Mouse (Mus musculus) right cerebral cortex, postnatal 14 days (tissue): Measurements from ENCODE around the gene D630003M21Rik.

Experiments used
- DNase-seq: peaks from one replicate; pipeline ENCODE4 v3.0.0; 2022

The D630003M21Rik gene

DNA sequence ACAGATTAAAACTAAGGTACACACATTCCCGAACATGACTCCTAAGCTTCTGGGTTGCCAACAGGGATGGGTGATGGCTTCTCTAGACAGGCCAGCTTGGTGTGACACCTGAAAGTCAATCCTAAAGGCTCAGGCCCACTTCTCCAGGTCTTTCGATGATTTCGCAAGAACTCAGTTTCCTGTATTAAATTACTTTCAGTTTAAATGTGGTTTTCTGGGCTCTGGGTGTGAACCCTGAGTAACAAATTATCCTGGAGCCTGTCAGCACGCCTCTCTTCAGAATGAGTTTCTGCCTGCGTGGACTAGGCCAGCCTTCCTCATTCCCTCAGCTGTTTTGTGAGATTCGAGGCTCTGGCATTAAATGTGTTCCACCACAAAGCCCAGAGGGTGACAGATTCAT is 66.0 kb downstream of the D630003M21Rik start:
- no peak for DNase-seq

DNA sequence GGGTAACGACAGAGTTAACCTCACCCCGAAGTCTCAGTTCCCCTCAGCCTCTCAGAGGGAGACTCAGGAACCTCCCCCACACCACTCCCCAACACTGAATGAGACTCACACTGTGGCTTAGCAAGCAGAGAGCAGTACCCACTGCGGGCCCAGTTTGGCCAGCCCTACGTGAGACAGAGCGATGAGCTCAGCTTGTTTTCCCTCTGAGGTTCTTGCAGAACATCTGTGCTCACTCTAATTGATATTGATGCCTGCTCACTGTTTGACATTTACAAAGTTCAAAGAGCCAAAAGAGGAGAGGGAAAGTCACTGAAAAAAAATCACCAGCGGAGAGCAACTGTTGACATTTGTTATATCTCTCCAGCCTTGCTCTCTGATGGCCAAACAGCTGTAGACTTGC is 67.3 kb downstream of the D630003M21Rik start:
- no peak for DNase-seq

DNA sequence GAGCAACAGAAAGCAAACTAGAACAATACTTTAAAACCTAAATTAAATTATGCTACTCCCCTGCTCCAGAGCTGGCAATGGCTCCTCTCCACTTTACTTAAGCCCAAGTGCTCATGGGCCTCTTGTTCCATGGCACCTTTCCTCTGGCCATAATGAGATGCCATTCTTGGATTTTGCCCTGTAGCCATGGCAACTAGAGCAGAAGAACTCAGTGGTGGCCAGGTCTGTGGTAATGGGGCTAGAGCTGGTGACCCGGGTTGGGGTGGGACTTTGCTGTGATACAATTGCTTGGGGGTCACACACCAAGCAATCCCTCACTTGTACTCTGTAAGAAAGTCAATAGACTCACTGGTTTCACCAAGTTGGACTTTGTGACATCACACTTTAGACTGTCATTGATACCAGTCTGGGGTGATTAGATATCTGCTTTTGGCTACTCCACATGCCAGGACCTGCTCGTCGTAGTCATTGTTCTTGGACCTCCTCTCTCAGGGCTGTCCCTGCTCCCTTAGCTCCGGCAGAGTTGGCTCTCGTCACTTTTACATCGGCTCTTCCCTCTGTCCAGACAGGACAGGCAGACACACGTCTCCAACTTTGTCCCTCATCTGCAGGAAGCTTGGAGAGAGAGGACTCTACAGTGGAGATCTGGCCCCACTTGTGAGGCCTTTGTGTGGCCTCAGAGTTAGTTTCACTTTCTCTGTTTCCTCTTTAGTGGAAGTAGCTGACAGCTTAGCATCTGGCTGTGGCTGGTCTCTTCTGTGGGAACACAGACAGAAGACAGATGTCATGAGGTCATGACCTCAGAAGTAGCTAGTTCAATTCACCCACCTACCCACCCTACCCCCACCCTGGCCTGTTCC is 69.4 kb downstream of the D630003M21Rik start:
- DNase-seq: no peak

DNA sequence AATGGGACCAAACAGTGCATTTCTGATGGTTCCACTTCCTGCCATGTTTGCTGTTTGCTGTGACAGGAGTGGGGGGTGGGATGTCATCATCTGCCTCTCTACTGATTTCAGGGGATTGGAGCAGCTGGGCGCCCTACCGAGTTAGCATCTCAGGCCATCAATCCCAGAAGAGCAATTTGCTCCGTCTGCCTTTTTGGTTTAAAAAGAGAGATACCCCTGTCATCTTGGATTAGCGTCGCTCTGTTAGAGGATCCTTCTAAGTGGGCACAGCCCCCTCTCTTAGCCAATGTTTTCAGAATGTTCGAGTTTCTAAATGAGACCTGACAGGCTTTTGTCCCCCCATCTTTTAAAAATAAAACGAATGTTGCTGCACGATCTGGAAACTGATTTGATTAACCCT is 71.4 kb downstream of the D630003M21Rik start:
- DNase-seq: no peak

DNA sequence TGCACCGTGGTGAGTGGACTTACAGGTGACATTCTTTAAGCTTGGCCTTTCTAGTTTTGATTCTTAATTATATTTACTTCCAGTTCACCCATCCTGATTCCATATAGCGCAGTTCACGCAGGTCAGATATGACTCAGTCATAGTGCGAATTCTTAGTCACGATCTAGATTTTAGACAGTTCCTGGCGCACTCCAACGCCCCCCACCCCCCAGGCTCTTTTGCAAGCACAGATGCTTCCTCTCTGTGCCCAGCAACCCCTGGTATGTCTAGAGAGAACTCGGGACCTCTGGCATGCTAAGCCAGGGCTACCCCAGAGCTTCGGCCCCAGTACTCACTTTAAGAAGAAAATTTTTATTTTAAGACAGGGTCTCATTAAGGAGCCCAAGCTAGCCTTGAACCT is 72.5 kb downstream of the D630003M21Rik start:
- no peak for DNase-seq

DNA sequence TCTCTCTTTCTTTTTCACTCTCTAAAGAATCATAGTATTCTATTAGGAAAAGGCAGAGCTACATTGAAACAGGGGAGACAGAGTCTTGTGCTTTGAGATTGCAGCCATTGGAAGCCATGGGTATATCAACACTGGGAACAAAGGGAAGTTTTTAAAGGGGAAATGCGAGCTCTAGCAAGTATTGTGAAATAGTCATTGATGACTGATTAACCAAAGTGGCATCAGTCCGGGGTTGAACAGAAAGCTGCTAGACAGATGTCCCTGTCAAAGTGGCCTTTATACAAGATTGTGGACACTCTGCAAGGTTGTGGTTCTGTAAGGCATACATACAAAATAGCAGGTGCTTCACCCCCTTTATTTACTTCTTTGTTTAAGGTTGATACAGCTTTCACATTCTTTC is 73.4 kb downstream of the D630003M21Rik start:
- DNase-seq: no peak

DNA sequence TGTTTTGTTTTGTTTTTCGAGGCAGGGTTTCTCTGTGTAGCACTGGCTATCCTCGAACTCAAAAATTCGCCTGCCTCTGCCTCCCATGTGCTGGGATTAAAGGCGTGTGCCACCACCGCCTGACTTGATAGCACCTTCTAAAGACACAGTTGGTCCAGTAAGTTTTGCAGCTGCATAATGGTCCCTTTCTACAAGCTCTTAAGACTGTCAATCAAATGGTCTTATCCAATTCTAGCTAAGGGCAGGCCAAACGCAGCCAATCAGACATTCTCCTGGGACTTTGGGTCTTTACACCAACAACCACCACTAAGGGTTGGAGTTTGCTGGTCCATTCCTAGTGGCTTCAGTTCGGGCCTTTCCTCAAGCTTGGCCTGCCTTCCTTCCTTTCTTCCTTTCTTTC is 73.9 kb downstream of the D630003M21Rik start:
- no peak for DNase-seq

DNA sequence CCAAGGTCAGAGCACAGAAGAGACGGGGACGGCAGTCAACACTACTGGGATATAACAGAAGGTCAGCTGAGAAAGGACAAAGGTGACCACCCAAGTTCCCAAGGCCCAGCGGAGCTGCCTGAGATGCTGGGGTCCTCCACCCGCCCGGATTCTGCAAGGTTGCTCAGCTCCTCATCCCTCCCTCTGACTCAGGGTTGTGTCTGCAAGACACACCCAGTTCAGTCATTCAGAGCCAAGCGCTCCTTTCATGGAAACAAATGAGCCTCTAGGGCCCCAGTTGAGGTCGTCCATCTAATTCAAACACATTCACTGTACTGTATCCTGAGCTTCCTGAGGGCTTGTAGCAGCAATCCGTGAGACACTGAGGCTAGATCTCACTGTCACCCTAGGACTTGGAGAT is 74.4 kb downstream of the D630003M21Rik start:
- DNase-seq: no peak

DNA sequence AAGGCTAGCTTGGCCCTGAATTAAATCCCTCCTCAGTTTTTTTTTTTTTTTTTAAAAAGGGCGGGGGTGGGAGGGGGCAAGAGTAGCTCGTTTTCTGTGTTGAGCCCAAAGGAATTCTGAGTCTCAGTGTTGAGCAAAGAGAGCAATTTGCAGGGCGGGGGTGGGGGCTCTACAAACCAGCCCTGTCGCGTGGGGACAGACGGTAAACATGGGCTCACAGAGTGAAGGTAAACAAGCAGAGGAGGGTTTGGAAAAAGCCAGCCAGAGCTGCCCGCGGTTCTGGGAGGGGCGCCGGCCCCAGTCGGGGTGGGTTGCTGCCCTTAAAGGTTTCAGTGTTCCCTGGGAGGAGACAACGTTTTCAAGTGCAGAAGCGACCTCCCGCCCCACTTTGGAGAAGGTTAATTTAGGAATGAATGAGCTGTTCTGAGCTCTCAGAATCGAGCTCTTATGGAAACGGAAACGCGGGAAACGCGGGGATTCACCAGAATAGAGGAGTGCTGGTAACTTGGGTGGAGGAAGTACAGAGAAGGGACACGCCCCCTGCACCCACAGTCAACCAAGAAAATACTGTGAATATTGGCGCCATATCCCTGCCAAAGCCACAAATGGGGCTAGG is 75.2 kb downstream of the D630003M21Rik start:
- DNase-seq: no peak

DNA sequence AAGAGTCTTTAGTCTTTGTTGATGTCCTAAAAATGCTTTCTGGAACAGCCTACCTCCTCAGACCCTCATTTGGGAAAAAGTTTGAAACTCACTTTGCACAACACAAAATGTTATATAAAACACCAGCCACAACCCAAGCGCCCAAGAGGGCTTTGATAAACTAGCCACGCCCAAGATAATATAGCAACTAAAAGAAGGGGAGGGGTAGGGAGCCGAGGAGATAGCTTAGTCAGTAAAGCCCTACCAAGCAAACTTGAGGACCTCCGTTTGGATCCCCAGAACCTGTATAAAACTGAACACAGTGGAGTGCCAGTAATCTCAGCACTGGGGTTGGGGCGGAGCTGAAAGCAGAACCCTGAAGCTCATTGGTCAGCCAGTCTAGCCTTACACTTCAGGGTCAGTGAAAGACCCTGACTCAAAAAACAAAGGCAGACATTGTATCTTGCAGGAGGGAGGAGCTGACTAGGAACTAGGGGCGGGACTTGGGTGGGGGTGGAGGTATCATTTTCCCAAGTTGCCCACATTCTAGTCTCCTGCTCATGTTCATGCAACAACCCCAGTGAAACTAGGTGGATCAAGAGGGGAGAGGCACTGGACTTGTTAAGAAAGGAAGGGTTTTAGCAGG is 76.2 kb downstream of the D630003M21Rik start:
- no peak for DNase-seq

DNA sequence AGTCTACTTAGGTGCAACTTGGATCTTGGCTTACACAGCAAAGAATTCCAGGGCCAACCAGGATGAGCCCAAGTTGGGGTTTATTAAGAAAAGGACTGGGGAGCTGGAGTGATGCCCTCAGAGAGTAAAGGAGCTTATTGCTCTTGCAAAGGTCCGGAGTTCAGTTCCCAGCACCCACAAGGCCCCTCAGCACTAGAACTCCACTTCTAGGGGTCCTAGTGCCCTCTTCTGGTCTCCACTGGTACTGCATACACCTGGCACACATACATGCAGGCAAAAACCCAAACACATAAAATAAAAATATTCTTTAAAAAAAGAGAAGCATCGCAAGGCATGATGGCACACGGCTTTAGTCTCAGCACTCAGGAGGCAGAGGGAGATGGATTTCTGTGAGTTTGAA is 77.9 kb downstream of the D630003M21Rik start:
- DNase-seq: no peak

DNA sequence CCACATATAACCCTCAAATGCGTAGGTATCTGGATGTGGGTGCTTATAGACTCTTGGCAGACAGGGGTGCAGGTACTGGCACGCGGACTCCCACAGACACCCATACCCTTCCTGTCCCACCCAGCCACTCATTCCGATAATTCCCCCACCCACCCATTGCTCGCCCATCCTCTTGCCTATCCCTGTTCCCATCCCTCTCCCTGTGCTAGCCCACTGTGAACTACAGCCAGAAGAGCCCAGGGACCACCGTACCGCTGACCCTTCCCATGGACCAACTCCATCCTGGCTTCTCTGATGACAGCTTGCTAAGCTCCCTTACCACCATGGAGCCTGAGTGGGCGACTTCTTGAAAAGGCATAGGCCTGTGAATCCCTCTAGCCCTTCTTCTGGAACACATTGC is 82.1 kb downstream of the D630003M21Rik start:
- DNase-seq: no peak

DNA sequence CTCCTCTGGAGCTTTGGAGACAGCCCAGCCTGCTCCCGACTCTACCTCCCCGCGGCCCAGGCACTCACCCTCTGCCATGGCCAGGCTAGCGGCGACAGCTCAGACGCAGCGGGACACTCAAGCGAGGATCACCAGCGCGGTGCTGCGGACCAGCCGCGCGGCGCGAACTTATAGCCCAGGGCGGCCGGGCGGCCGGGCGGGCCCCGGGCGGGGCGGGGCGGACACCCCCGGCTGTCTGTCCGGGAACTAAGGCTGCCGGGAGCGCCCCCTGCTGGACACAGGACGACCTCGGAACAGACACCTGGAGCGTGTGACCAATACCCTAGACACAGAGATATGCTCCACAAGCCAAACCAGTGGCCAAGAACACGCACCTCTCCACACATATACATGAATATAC is 82.8 kb downstream of the D630003M21Rik start, which contains the start of gene Tgm2:
Gene Tgm2, minus strand, starts transcription at position 214 of the 400 bp plus-strand sequence.
- DNase-seq: peak; percentile 79

DNA sequence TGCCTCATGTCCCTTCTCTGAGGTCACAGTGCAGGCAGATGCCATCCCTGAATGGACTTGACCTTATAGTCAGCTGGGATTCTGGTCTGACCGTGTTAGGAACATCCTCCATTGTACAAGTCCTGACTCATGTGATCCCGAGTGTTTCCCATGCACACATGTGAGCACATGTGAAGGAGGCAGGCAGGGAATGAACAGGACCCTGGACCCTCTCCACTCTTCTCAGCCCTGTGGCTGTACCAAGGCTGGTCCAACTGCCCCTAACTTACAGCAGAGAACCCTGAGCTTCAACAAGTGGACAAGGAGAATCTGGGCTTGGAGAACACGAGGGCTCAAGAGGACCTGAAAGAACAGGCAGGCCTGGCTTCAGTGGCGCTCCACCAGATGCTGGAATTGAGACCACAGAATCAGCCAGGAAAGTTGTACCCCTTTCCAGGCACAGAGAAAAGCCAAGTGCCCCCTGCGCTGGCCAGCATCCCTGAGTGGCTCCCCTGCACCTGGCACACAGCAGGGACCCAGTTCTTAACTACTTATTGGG is 83.4 kb downstream of the D630003M21Rik start:
- no peak for DNase-seq

DNA sequence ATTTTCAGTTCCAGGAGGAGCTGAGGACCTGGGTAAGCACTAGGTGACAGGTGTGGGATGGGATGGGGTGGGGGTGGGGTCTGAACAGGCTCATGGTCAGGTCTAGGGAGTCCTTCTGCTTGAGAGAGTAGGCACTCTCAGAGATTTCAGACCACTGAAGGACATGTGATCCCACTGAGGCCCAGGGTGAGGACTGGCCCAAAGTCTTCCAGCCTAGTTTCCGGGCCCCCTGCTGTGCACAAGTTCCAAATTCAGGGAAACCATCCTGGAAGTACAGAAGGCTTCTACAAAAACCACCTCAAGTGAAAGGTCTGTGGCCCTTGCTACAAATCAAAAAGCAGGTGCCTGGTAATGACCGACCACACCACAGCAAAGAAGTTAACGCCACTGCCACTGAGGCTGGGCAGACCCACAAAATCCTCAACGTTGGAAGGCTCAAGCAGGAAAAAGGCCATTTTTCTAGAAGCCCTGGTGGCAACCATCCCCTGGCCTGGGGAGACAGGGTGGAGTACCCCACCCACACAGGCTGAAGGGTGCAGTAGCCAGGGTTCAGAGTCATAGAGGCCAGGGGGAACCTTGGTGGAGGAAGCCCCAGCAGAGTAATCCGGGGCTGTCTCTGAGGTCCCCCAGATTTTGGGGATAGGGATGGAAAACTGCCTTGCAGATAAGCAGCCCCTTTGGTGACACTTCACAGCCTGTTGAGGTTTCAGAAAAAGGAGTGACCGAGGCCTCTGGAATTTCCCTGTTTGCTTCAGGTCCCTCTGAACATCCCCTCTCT is 84.1 kb downstream of the D630003M21Rik start:
- no peak for DNase-seq

DNA sequence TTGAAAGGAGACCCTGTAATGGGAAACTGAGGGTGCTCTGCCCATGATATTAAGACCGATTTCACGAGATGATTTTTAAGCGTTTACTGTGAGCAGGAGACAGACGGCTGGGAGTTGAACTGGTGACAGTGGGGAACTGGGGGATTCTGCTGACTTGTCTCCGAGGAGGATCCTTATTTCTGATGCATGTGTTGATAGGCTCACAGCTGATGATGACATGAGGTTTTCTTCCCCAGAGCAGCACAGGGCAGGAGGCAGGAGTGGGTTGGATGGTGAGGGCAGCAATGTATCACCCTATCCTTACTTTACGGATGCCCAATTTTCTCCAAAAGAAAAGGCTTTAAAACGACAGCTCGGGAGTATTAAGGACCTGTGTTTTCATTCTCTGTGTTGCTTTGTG is 84.8 kb downstream of the D630003M21Rik start:
- DNase-seq: no peak

DNA sequence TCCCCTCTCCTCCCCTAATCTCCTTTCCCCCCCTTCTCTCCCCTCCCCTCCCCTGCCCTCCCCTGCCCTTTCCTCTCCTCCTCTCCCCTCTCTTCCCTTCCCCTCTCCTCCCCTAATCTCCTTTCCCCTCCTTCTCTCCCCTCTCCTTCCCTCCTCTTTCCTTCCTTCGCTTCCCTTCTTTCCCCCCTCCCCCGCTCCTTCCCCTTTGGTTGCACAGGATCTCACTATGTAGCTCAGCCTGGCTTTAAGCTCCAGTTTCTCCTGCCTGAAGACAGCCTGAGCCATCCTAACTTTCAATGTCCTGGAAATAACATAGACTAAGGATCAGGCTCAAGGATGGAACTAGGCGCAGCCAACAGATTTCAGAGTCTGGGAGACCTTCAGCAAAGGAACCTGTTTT is 85.2 kb downstream of the D630003M21Rik start:
- DNase-seq: no peak

DNA sequence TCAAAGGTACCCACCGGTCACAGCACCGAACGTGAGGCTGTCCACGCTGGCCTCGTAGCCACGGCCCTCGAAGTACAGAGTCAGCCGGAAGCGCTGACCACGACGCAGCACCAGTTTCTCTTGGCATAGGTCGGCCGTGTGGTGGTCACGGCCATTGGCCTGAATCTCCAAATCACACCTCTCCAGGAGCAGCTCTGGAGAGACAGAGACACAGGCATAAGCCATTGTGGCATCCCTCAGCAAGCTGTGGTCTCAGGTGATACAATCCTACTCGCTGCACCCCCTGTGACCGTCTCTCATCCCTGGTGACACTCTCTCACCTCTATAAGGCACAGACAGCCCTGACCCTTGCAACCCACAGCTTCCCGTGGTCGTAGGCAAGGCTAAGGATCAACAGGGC is 86.0 kb downstream of the D630003M21Rik start:
- DNase-seq: no peak

DNA sequence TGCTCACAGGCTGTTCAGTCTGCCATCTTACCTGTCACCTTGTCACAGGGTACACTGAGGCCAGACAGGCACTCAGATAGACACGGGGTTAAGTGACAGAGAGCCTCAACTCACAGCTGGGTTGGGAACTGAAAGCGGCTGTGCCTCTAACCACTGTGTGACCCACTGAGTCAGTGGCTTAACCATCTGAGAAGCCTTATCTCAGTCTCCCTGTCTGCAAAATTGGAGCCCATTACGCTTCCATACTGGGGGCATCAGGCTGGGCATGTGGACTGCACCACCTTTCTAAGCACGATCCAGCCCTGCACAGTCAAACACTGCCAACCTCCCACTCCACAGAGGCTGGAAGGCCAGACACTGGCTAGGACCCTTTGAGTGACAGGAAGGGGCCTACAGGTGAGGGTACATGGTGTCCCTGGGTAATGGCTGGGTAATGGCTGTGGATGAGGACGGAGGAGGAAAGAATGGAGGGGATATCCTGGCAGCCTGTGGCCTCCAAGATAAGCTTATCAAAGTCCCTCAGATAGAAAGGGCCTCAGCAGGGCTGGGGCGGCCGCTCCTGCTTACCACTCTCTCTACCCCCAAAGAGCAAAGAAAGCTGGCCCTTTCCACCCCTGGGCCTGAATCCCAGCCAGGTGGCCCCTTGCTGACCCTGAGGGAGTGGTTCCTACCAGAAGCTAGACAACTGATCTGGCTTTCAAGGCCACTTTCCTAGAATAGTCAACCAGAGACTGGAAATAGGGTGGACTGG is 87.2 kb downstream of the D630003M21Rik start:
- no peak for DNase-seq

DNA sequence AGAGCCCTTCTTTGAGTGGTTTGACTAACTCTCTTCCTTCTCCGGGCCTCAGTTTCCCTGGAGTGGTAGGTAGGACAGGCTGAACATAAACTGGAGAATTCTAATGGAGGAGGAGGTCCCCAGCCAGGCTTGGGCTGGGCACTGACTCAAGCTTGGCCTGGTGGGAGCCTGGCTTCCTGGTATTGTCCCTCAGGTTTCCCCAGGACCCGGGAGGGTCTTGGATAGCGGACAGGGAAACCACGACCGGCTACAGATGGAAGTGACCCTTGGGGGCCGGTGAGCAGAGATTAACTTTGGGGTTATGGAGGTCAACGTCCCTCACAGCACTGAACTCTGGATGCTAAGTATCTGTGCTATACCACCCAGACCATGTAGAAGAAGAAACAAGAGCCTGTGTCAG is 87.8 kb downstream of the D630003M21Rik start:
- DNase-seq: no peak

DNA sequence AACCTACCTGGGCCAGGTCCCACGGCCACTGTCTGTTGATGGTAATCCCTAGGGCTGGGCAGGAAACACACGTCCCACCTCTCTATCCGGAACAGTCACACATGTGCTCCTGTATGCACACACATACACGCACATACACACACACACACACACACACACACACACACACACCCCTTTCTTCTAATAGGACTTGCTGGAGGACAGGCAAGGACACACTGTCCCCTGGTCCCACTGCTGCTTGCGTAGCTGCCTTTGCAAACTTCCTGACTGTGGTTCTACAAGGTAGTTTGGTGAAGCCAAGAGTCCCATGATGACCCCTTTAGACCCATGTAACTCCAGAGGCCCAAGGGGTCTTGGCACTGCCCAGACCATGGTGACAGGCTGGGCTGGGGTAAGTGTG is 88.4 kb downstream of the D630003M21Rik start:
- DNase-seq: no peak

DNA sequence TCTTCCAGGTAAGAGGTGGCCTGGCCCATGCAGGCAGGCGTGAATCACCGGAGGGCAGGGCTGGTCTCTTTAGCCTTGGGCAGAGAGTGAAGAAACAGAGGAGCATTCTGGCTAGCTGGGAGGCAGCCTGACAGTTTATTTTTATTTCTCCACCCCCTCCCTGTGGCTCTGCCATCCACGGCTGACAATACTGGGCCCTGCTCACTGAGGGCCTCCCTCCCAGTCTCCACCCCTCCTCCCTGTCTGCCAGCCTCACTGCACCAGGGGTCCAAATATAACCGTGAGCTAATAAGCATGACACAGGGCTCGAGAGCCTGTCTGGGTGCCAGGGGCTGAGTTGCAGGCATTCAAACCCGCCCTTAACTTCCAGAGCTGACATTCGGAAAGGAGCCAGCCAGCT is 89.4 kb downstream of the D630003M21Rik start:
- DNase-seq: no peak
